Mouse (Mus musculus): ENCODE data around the gene Npvf. TPM values are rescaled to one million over a fixed set of nuclear protein-coding genes. Genes with fewer than 3 reads are reported as not detected.
"Not testable (repeated sequence)": the region's sequence is repeated elsewhere in the genome, so short reads cannot be mapped to it uniquely, and the experiment has no call there.

The Npvf gene
- polyA plus RNA-seq, 1 experiment, result not detected

GRCm38 (mm10) chr6:50647656-50648055 is 6.6 kb downstream of the Npvf start:
- TF ChIP-seq CTCF (IDR thresholded peaks at IDR 0.05; ENCODE audit: low read depth, low read length) (no peak), POLR2A (IDR thresholded peaks at IDR 0.05; ENCODE audit: insufficient read depth, low read length) (no peak), EP300 (IDR thresholded peaks at IDR 0.05; ENCODE audit: insufficient read depth, low read depth, low read length) (no peak)
- Histone ChIP-seq H3K4me3 (ENCODE audit: low read depth, low read length) (no peak overlapping the region), H3K9me3 (replicated peaks; ENCODE audit: control insufficient read depth, insufficient read depth, low read length, poor library complexity, severe bottlenecking) (no peaks in the 10 kb centered on the region), H3K27ac (ENCODE audit: insufficient read depth, low read length) (no peak overlapping the region), H3K9ac (ENCODE audit: low read depth, poor library complexity, severe bottlenecking) (no peak overlapping the region), H3K36me3 (ENCODE audit: control insufficient read depth, insufficient read depth, low read length, poor library complexity, severe bottlenecking) (no peaks in the 10 kb centered on the region), H3K4me1 (ENCODE audit: control insufficient read depth, insufficient read depth, low read length) (no peaks in the 10 kb centered on the region), H3K27me3 (ENCODE audit: control insufficient read depth, insufficient read depth, low read length, poor library complexity, severe bottlenecking) (no peaks in the 10 kb centered on the region)

GRCm38 (mm10) chr6:50646659-50647058 is 7.6 kb downstream of the Npvf start:
- no peaks in the 10 kb centered on the region for H3K4me1 ChIP-seq (ENCODE audit: control insufficient read depth, insufficient read depth, low read length)
- no peak overlapping the region for H3K4me3 ChIP-seq (ENCODE audit: low read depth, low read length)
- TF ChIP-seq CTCF (IDR thresholded peaks at IDR 0.05; ENCODE audit: low read depth, low read length) (no peak), EP300 (IDR thresholded peaks at IDR 0.05; ENCODE audit: insufficient read depth, low read depth, low read length) (no peak), POLR2A (IDR thresholded peaks at IDR 0.05; ENCODE audit: insufficient read depth, low read length) (no peak)
- no peak overlapping the region for H3K27ac ChIP-seq (ENCODE audit: insufficient read depth, low read length)
- no peak overlapping the region for H3K9ac ChIP-seq (ENCODE audit: low read depth, poor library complexity, severe bottlenecking)
- H3K27me3 ChIP-seq (ENCODE audit: control insufficient read depth, insufficient read depth, low read length, poor library complexity, severe bottlenecking), result no peaks in the 10 kb centered on the region
- no peaks in the 10 kb centered on the region for H3K36me3 ChIP-seq (ENCODE audit: control insufficient read depth, insufficient read depth, low read length, poor library complexity, severe bottlenecking)
- H3K9me3 ChIP-seq (replicated peaks; ENCODE audit: control insufficient read depth, insufficient read depth, low read length, poor library complexity, severe bottlenecking), result no peaks in the 10 kb centered on the region

- no peaks in the 10 kb centered on the region for H3K9me3 ChIP-seq (replicated peaks; ENCODE audit: control insufficient read depth, insufficient read depth, low read length, poor library complexity, severe bottlenecking)
- no peaks in the 10 kb centered on the region for H3K27me3 ChIP-seq (ENCODE audit: control insufficient read depth, insufficient read depth, low read length, poor library complexity, severe bottlenecking)
- no peak overlapping the region for H3K27ac ChIP-seq (ENCODE audit: insufficient read depth, low read length)
- no peak overlapping the region for H3K9ac ChIP-seq (ENCODE audit: low read depth, poor library complexity, severe bottlenecking)
- no peak for TF ChIP-seq EP300 (IDR thresholded peaks at IDR 0.05; ENCODE audit: insufficient read depth, low read depth, low read length)
- no peak for TF ChIP-seq CTCF (IDR thresholded peaks at IDR 0.05; ENCODE audit: low read depth, low read length)
- TF ChIP-seq POLR2A (IDR thresholded peaks at IDR 0.05; ENCODE audit: insufficient read depth, low read length), result no peak
- H3K4me1 ChIP-seq (ENCODE audit: control insufficient read depth, insufficient read depth, low read length), result no peaks in the 10 kb centered on the region
- no peaks in the 10 kb centered on the region for H3K36me3 ChIP-seq (ENCODE audit: control insufficient read depth, insufficient read depth, low read length, poor library complexity, severe bottlenecking)
- H3K4me3 ChIP-seq (ENCODE audit: low read depth, low read length), result no peak overlapping the region
Measured at GRCm38 (mm10) chr6:50644701-50645100, 9.5 kb downstream of the Npvf start.

GRCm38 (mm10) chr6:50641898-50642297 is 12.3 kb downstream of the Npvf start:
- Histone ChIP-seq H3K4me3 (ENCODE audit: low read depth, low read length) (no peak overlapping the region), H3K36me3 (ENCODE audit: control insufficient read depth, insufficient read depth, low read length, poor library complexity, severe bottlenecking) (no peaks in the 10 kb centered on the region), H3K27me3 (ENCODE audit: control insufficient read depth, insufficient read depth, low read length, poor library complexity, severe bottlenecking) (no peaks in the 10 kb centered on the region), H3K4me1 (ENCODE audit: control insufficient read depth, insufficient read depth, low read length) (no peaks in the 10 kb centered on the region), H3K27ac (ENCODE audit: insufficient read depth, low read length) (no peak overlapping the region), H3K9me3 (replicated peaks; ENCODE audit: control insufficient read depth, insufficient read depth, low read length, poor library complexity, severe bottlenecking) (no peaks in the 10 kb centered on the region), H3K9ac (ENCODE audit: low read depth, poor library complexity, severe bottlenecking) (no peak overlapping the region)
- no peak for TF ChIP-seq EP300 (IDR thresholded peaks at IDR 0.05; ENCODE audit: insufficient read depth, low read depth, low read length)
- no peak for TF ChIP-seq POLR2A (IDR thresholded peaks at IDR 0.05; ENCODE audit: insufficient read depth, low read length)

GRCm38 (mm10) chr6:50640377-50640776 is 13.9 kb downstream of the Npvf start:
- no peaks in the 10 kb centered on the region for H3K4me1 ChIP-seq (ENCODE audit: control insufficient read depth, insufficient read depth, low read length)
- no peaks in the 10 kb centered on the region for H3K27me3 ChIP-seq (ENCODE audit: control insufficient read depth, insufficient read depth, low read length, poor library complexity, severe bottlenecking)
- no peak overlapping the region for H3K9ac ChIP-seq (ENCODE audit: low read depth, poor library complexity, severe bottlenecking)
- H3K36me3 ChIP-seq (ENCODE audit: control insufficient read depth, insufficient read depth, low read length, poor library complexity, severe bottlenecking), result no peaks in the 10 kb centered on the region
- no peak overlapping the region for H3K4me3 ChIP-seq (ENCODE audit: low read depth, low read length)
- no peak overlapping the region for H3K27ac ChIP-seq (ENCODE audit: insufficient read depth, low read length)
- TF ChIP-seq CTCF (IDR thresholded peaks at IDR 0.05; ENCODE audit: low read depth, low read length) (no peak), EP300 (IDR thresholded peaks at IDR 0.05; ENCODE audit: insufficient read depth, low read depth, low read length) (no peak), POLR2A (IDR thresholded peaks at IDR 0.05; ENCODE audit: insufficient read depth, low read length) (no peak)
- no peaks in the 10 kb centered on the region for H3K9me3 ChIP-seq (replicated peaks; ENCODE audit: control insufficient read depth, insufficient read depth, low read length, poor library complexity, severe bottlenecking)

- TF ChIP-seq EP300 (IDR thresholded peaks at IDR 0.05; ENCODE audit: insufficient read depth, low read depth, low read length) (no peak), CTCF (IDR thresholded peaks at IDR 0.05; ENCODE audit: low read depth, low read length) (no peak), POLR2A (IDR thresholded peaks at IDR 0.05; ENCODE audit: insufficient read depth, low read length) (no peak)
- Histone ChIP-seq H3K27me3 (ENCODE audit: control insufficient read depth, insufficient read depth, low read length, poor library complexity, severe bottlenecking) (no peaks in the 10 kb centered on the region), H3K27ac (ENCODE audit: insufficient read depth, low read length) (no peak overlapping the region), H3K4me3 (ENCODE audit: low read depth, low read length) (no peak overlapping the region), H3K4me1 (ENCODE audit: control insufficient read depth, insufficient read depth, low read length) (no peaks in the 10 kb centered on the region), H3K9ac (ENCODE audit: low read depth, poor library complexity, severe bottlenecking) (no peak overlapping the region), H3K36me3 (ENCODE audit: control insufficient read depth, insufficient read depth, low read length, poor library complexity, severe bottlenecking) (no peaks in the 10 kb centered on the region), H3K9me3 (replicated peaks; ENCODE audit: control insufficient read depth, insufficient read depth, low read length, poor library complexity, severe bottlenecking) (no peaks in the 10 kb centered on the region)
Measured at GRCm38 (mm10) chr6:50639656-50640055, 14.6 kb downstream of the Npvf start.

GRCm38 (mm10) chr6:50626170-50626569 is 28.1 kb downstream of the Npvf start:
- not testable (repeated sequence) for H3K4me3 ChIP-seq (ENCODE audit: low read depth, low read length); H3K4me1 ChIP-seq (ENCODE audit: control insufficient read depth, insufficient read depth, low read length); H3K27ac ChIP-seq (ENCODE audit: insufficient read depth, low read length); H3K27me3 ChIP-seq (ENCODE audit: control insufficient read depth, insufficient read depth, low read length, poor library complexity, severe bottlenecking); H3K9ac ChIP-seq (ENCODE audit: low read depth, poor library complexity, severe bottlenecking); H3K36me3 ChIP-seq (ENCODE audit: control insufficient read depth, insufficient read depth, low read length, poor library complexity, severe bottlenecking); H3K9me3 ChIP-seq (replicated peaks; ENCODE audit: control insufficient read depth, insufficient read depth, low read length, poor library complexity, severe bottlenecking)

GRCm38 (mm10) chr6:50618273-50618672 is 36.0 kb downstream of the Npvf start:
- not testable (repeated sequence) for H3K27me3 ChIP-seq (ENCODE audit: control insufficient read depth, insufficient read depth, low read length, poor library complexity, severe bottlenecking); H3K9me3 ChIP-seq (replicated peaks; ENCODE audit: control insufficient read depth, insufficient read depth, low read length, poor library complexity, severe bottlenecking); H3K4me3 ChIP-seq (ENCODE audit: low read depth, low read length); H3K27ac ChIP-seq (ENCODE audit: insufficient read depth, low read length); H3K9ac ChIP-seq (ENCODE audit: low read depth, poor library complexity, severe bottlenecking); H3K4me1 ChIP-seq (ENCODE audit: control insufficient read depth, insufficient read depth, low read length); H3K36me3 ChIP-seq (ENCODE audit: control insufficient read depth, insufficient read depth, low read length, poor library complexity, severe bottlenecking)
